Mouse (Mus musculus) intestine, embryonic 14.5 days (tissue): ENCODE measurements around the gene Fads6. TPM values are rescaled to one million over a fixed set of nuclear protein-coding genes. Genes with fewer than 3 reads are reported as not detected.

ENCODE experiments used
- ATAC-seq: fragments of 200-750 bp; cut with Nextera tagmentation; replicated peaks from 2 replicates; pipeline ENCODE4 v1.8.0; 2017; ENCODE audit warnings: low read depth, moderate number of reproducible peaks, moderate TSS enrichment, moderate library complexity; ENCODE audit not compliant: low FRiP score, low TSS enrichment
- DNase-seq: peaks from one replicate; pipeline ENCODE4 v3.0.0-alpha.2; 2018; ENCODE audit warnings: low spot score
- H3K27ac ChIP-seq: fragments of 300-500 bp; sonication (generic); 2 replicates; pipeline ENCODE4 v1.5.1; 2014; ENCODE audit warnings: low read depth, mild to moderate bottlenecking, control low read depth
- H3K27me3 ChIP-seq: fragments of 300-500 bp; sonication (generic); replicated peaks from 2 replicates; pipeline ENCODE4 v1.6.1; 2014; ENCODE audit warnings: low read length, control low read depth; ENCODE audit not compliant: control insufficient read depth, insufficient read depth
- H3K36me3 ChIP-seq: fragments of 300-500 bp; sonication (generic); 2 replicates; pipeline ENCODE4 v1.6.1; 2014; ENCODE audit warnings: low read length, control low read depth; ENCODE audit not compliant: control insufficient read depth, insufficient read depth
- H3K4me1 ChIP-seq: fragments of 300-500 bp; sonication (generic); replicated peaks from 2 replicates; pipeline ENCODE4 v1.6.1; 2014; ENCODE audit warnings: low read length, control low read depth, mixed read lengths; ENCODE audit not compliant: control insufficient read depth, insufficient read depth
- H3K4me2 ChIP-seq: fragments of 300-500 bp; sonication (generic); 2 replicates; pipeline ENCODE4 v1.6.1; 2014; ENCODE audit warnings: low read length
- H3K4me3 ChIP-seq: fragments of 300-500 bp; sonication (generic); 2 replicates; pipeline ENCODE4 v1.5.1; 2014; ENCODE audit warnings: low read depth, low read length, control low read depth, mixed read lengths
- H3K9ac ChIP-seq: fragments of 300-500 bp; sonication (generic); 2 replicates; pipeline ENCODE4 v1.6.1; 2014; ENCODE audit warnings: mild to moderate bottlenecking, low read length
- H3K9me3 ChIP-seq: fragments of 300-500 bp; sonication (generic); 2 replicates; pipeline ENCODE4 v1.6.1; 2016; ENCODE audit warnings: low read length, control low read depth; ENCODE audit not compliant: control insufficient read depth
- WGBS: fragments of 180-500 bp; shearing (Covaris S2); extraction: QIAGEN DNeasy Blood & Tissue Kit; methylation state at CpG from one replicate; pipeline ENCODE4 v1.1.7; 2014; 5-methylcytosine and 5-hydroxymethylcytosine counted together
- polyA plus RNA-seq: library from polyadenylated mRNA; unstranded; fragments of >200 nt; fragmentation: Nextera tagmentation; extraction: Ambion mirVana; gene quantifications from 2 replicates; pipeline ENCODE4 v1.2.1, GENCODE M21; 2014

Gene Fads6
- polyA plus RNA-seq, 1 experiment from 2014 or later, result 1.6 TPM

DNA sequence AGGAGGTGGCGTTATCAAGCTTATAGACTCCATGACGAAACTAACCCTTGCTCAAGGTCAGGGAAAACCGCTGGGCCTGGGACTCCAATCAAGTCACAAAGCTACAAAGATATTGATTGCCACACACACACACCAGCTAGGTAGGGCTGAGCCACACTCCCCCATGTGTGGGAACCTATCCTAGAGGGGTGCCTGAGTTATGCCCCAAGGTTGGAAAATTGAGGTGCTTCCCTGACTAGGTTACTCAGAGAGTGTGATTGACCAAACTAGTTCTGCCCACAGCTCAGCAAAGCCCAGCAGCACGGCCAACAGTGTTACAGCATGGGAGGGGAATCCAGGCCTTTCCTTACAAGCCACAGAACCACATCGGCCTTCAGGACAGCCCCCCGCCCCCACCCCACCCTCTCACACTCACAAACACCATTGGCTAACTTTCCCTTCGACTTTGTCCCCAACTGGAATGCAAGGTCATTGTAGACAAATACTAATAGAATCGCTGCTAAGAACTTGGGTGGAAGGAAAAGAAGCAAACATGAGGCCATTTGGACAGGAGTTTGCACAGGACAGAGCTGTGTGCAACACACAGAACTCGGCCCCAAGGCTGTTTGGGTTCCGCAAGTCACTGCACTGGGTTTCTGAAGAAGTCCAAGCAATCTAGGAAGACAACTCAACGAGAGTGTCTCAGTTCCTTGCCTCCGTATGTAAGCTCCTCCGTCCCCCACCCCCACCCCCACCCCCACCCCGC, 4.7 kb downstream of the Fads6 start:
- no peaks in the 10 kb centered on the region for H3K36me3 ChIP-seq
- peak overlapping the region; percentile 18; the same call in 1 of the 2 replicates for H3K4me2 ChIP-seq
- peak overlapping the region; percentile 18 for H3K27ac ChIP-seq
- H3K9me3 ChIP-seq, result no peaks in the 10 kb centered on the region
- H3K9ac ChIP-seq, result no peak overlapping the region
- no peak overlapping the region for H3K4me3 ChIP-seq
- H3K4me1 ChIP-seq, result peaks cover 9% of the 10 kb centered on the region
- peaks cover 13% of the 10 kb centered on the region for H3K27me3 ChIP-seq
- 49% methylated on average over 14 of the region's 14 CpGs for WGBS
- peak; percentile 56 for DNase-seq
- 0 out of 2 replicates have a peak, but pooled peaks have one; percentile 9 for ATAC-seq

DNA sequence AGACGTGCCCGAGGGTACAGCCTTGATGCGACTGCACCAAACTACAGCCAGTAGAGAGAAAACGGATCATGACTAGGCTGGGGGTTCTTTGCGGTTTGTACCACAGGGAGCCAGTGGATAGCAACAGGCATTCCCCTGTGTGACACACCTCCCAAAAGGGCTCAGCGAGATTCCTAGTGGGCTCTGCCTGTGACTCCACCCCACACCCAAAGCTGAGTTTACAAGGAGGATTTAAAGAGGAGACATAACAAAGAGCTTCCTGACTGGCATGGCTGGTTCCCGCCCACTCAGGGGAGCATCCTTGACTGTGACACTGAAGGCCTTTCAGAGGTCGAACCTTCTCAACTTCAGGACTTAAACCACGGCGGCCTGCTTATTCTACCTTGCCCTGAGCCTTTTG, 6.0 kb downstream of the Fads6 start:
- no peak overlapping the region for H3K4me3 ChIP-seq
- no peak overlapping the region for H3K4me2 ChIP-seq
- no peaks in the 10 kb centered on the region for H3K36me3 ChIP-seq
- peaks cover 9% of the 10 kb centered on the region for H3K4me1 ChIP-seq
- no peaks in the 10 kb centered on the region for H3K9me3 ChIP-seq
- DNase-seq (no peak), ATAC-seq (no peak)
- no peak overlapping the region for H3K9ac ChIP-seq
- 77% methylated on average over 10 of the region's 10 CpGs for WGBS
- H3K27me3 ChIP-seq, result peaks cover 2% of the 10 kb centered on the region; the same call in 1 of the 2 replicates
- H3K27ac ChIP-seq, result no peak overlapping the region

DNA sequence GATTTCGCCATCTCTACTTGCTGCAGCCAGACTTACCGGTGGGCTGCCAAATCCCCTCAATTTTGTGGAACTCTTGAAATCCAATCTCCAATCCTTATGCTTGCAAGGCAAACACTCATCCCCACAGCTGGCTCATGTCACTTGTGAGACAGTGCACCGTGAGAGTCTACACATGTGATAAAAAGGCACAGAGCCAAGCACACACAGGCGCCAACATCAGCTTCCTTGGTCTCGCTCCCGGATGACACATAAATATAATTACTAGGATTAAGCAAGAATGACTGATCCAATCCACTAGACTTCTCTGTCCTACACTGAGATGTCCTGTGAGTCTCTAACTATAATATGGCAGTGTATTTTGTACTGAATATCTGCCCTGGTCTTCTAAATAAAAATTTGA, 6.5 kb downstream of the Fads6 start:
- no peaks in the 10 kb centered on the region for H3K36me3 ChIP-seq
- H3K9ac ChIP-seq, result no peak overlapping the region
- H3K27ac ChIP-seq, result peak overlapping the region; percentile 35; the same call in 1 of the 2 replicates
- no peak for DNase-seq
- H3K4me1 ChIP-seq, result peaks cover 9% of the 10 kb centered on the region
- H3K9me3 ChIP-seq, result no peaks in the 10 kb centered on the region
- no peak overlapping the region for H3K4me3 ChIP-seq
- WGBS, result 40% methylated on average over 6 of the region's 6 CpGs
- ATAC-seq, result 0 out of 2 replicates have a peak, but pooled peaks have one; percentile 16
- H3K4me2 ChIP-seq, result no peak overlapping the region
- no peaks in the 10 kb centered on the region for H3K27me3 ChIP-seq

DNA sequence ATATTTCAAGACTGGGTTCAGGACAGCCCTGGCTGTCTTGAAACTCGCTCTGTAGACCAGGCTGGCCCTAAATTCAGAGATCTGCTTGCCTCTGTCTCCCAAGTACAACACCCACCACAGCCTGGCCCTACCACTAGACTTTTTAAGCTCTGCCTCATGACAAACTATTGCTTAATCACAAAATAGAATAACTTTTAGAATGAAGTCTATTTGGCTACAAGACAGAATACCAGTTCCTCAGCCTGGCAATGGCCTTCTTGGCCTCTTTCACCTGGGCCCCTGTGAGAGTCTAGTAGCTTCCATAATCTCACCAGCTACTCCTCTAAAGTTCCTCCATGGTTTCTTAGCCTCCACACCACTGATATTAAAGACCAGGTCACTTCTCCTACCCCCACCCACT, 7.1 kb downstream of the Fads6 start:
- Histone ChIP-seq H3K4me1 (peaks cover 9% of the 10 kb centered on the region), H3K27me3 (no peaks in the 10 kb centered on the region), H3K4me3 (no peak overlapping the region), H3K36me3 (no peaks in the 10 kb centered on the region), H3K9ac (no peak overlapping the region), H3K27ac (peak overlapping the region; percentile 35; the same call in 1 of the 2 replicates), H3K9me3 (no peaks in the 10 kb centered on the region), H3K4me2 (no peak overlapping the region)
- 83% methylated on average over 1 of the region's 1 CpGs for WGBS
- ATAC-seq (no peak), DNase-seq (no peak)

DNA sequence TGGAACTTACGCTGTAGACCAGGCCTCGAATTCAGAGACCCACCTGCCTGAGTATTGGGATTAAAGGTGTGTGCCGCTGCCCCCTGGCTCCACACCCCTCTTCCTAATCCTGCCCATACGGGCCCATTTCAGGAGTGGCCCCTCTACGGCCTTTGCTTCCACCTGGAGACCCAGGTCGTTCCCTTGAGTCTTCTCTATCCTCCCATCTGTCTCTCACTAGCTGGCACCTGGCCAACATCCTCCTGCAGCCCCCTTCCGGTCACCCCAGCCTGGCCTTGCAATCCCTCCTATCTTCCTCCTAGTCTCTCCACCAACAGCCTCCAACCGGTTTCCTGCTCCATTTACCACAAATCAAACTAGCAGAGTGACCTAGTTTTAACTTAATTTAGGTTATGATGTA, 7.6 kb downstream of the Fads6 start:
- DNase-seq (no peak), ATAC-seq (no peak)
- Histone ChIP-seq H3K4me1 (peaks cover 9% of the 10 kb centered on the region), H3K9me3 (no peaks in the 10 kb centered on the region), H3K4me3 (no peak overlapping the region), H3K9ac (no peak overlapping the region), H3K27ac (no peak overlapping the region), H3K4me2 (no peak overlapping the region), H3K27me3 (no peaks in the 10 kb centered on the region), H3K36me3 (no peaks in the 10 kb centered on the region)
- 71% methylated on average over 8 of the region's 8 CpGs for WGBS

DNA sequence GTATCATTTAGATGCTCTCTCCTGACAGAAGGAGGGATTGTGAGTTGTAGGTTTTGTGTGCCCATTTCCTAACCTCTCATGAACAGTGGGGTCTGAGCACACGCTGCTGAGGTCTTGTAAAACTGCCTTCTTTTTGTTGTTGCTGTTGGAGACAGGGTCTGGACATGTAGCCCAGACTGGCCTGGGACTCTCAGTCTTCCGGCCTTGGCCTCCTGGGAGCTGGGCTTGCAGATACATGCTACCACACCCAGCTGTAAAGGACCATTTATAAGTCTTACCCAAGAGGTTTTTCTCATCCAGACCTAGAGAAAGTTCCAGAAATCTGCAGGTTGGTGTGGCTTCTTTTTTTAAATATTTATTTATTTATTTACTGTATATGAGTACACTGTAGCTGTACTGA, 9.2 kb downstream of the Fads6 start:
- ATAC-seq (no peak), DNase-seq (no peak)
- Histone ChIP-seq H3K36me3 (no peaks in the 10 kb centered on the region), H3K4me1 (peaks cover 9% of the 10 kb centered on the region), H3K4me2 (no peak overlapping the region), H3K27ac (no peak overlapping the region), H3K9ac (no peak overlapping the region), H3K27me3 (no peaks in the 10 kb centered on the region), H3K9me3 (no peaks in the 10 kb centered on the region), H3K4me3 (no peak overlapping the region)
- WGBS, result 90% methylated on average over 2 of the region's 2 CpGs

DNA sequence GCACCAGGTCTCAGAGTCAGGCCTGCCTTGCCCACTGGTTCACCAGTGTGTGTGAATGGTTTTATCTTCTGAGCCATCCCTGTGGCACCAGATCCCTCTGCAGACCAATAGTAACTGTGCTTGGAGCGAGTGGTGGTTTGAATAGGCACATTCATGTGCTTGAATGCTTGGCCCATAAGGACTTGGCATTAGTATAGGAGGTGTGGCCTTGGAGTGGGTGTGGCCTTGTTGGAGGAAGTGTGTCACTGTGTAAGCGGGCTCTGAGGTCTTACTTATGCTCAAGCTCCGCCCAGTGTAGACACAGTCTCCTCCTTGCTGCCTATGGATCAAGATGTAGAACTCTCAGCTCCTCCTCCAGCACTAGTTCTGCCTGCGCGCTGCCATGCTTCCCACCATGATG, 10.1 kb downstream of the Fads6 start:
- ATAC-seq, result no peak
- DNase-seq, result no peak
- WGBS, result 85% methylated on average over 5 of the region's 5 CpGs

DNA sequence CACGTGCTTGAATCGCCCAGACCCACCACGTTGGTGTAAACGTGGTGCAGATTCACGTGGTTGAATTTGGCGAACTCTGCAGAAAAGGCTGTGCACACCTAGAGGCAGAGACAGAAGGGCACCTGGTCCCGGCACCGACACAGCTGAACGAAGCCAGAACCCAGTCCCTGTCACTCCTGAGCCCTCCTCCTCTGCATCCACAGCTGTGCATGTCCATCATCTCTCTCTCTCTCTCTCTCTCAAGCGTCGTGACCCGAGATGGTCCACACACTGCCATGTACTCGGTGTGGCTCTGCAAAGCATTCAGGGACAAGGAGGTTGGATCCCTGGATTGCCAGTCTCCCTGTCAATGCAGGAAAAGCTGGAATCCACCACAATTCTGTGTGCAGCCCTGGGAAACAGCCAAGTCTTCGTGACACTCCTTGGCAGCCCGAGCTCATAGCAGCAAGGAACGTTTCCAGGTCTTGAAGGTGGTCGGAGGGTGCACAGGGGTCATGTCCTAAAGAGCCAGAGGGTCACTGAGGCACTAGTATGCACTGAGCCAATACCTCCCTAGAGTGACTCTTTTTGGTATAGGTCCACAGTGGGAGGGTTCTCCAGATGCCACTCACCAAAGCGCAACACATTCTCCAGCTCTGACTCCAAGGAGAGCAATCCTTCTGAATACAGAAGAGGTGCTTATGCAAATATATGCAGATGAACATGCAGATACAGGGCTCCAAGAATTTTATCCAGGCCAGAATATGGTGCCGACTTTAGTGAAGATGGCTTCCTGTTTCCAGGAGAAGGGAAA, 11.1 kb downstream of the Fads6 start:
- ATAC-seq (no peak), DNase-seq (no peak)
- H3K27me3 ChIP-seq, result no peaks in the 10 kb centered on the region
- no peaks in the 10 kb centered on the region for H3K36me3 ChIP-seq
- H3K9ac ChIP-seq, result no peak overlapping the region
- no peaks in the 10 kb centered on the region for H3K9me3 ChIP-seq
- no peak overlapping the region for H3K27ac ChIP-seq
- peaks cover 9% of the 10 kb centered on the region for H3K4me1 ChIP-seq
- 81% methylated on average over 19 of the region's 19 CpGs for WGBS
- H3K4me2 ChIP-seq, result no peak overlapping the region
- H3K4me3 ChIP-seq, result no peak overlapping the region

More for the DNA sequence above, 10.1 kb downstream of the Fads6 start:
- Histone ChIP-seq H3K9me3 (no peaks in the 10 kb centered on the region), H3K4me2 (no peak overlapping the region), H3K27me3 (no peaks in the 10 kb centered on the region), H3K9ac (no peak overlapping the region), H3K27ac (no peak overlapping the region), H3K36me3 (no peaks in the 10 kb centered on the region), H3K4me1 (peaks cover 9% of the 10 kb centered on the region), H3K4me3 (no peak overlapping the region)
